Mouse (Mus musculus) hindbrain, embryonic 10.5 days (tissue): ENCODE measurements at regions not wholly inside any gene's neighbourhood (a gene's known extent, or its start where the extent isn't known, plus 50 kb on each side); places are given as distances from the start of the nearest gene placed in this dataset.
"Not testable (repeated sequence)": the region's sequence is repeated elsewhere in the genome, so short reads cannot be mapped to it uniquely, and the experiment has no call there.

Experiments used
- DNase-seq: peaks from one replicate; pipeline ENCODE4 v3.0.0-alpha.2; 2017; ENCODE audit warnings: low spot score
- H3K27ac ChIP-seq: fragments of 300-500 bp; sonication (generic); 2 replicates; pipeline ENCODE4 v1.5.1; 2016; ENCODE audit warnings: mild to moderate bottlenecking, moderate library complexity
- H3K27me3 ChIP-seq: fragments of 300-500 bp; sonication (generic); 2 replicates; pipeline ENCODE4 v1.6.1; 2016; ENCODE audit warnings: mild to moderate bottlenecking; ENCODE audit not compliant: poor library complexity, insufficient read depth, severe bottlenecking
- H3K36me3 ChIP-seq: fragments of 300-500 bp; sonication (generic); 2 replicates; pipeline ENCODE4 v1.6.1; 2016; ENCODE audit warnings: mild to moderate bottlenecking, moderate library complexity
- H3K4me1 ChIP-seq: fragments of 300-500 bp; sonication (generic); replicated peaks from 2 replicates; pipeline ENCODE4 v1.6.1; 2016; ENCODE audit warnings: mild to moderate bottlenecking
- H3K4me3 ChIP-seq: fragments of 300-500 bp; sonication (generic); 2 replicates; pipeline ENCODE4 v1.5.1; 2016; ENCODE audit warnings: mild to moderate bottlenecking, moderate library complexity
- H3K9me3 ChIP-seq: fragments of 300-500 bp; sonication (generic); 2 replicates; pipeline ENCODE4 v1.6.1; 2016; ENCODE audit warnings: mild to moderate bottlenecking, moderate library complexity
- WGBS: fragments of 180-500 bp; shearing (Covaris S2); methylation state at CpG from one replicate; pipeline ENCODE4 v1.1.7; 2016; 5-methylcytosine and 5-hydroxymethylcytosine counted together

- Histone ChIP-seq H3K9me3 (no peaks in the 10 kb centered on the region), H3K27me3 (no peaks in the 10 kb centered on the region), H3K36me3 (no peaks in the 10 kb centered on the region), H3K27ac (no peak overlapping the region), H3K4me3 (no peak overlapping the region), H3K4me1 (no peaks in the 10 kb centered on the region)
- no peak for DNase-seq
- WGBS = 86% methylated on average over 4 of the region's 4 CpGs
Measured at GRCm38 (mm10) chr1:35202551-35202950, 352.8 kb downstream of the Plekhb2 start.

GRCm38 (mm10) chr1:35206834-35207529 is 357.2 kb downstream of the Plekhb2 start:
- no peak overlapping the region for H3K4me3 ChIP-seq
- no peaks in the 10 kb centered on the region for H3K4me1 ChIP-seq
- H3K9me3 ChIP-seq = no peaks in the 10 kb centered on the region
- no peaks in the 10 kb centered on the region for H3K27me3 ChIP-seq
- H3K36me3 ChIP-seq = no peaks in the 10 kb centered on the region
- no peak overlapping the region for H3K27ac ChIP-seq
- no peak for DNase-seq
- 81% methylated on average over 11 of the region's 11 CpGs for WGBS

GRCm38 (mm10) chr1:35212111-35212891 is 362.5 kb downstream of the Plekhb2 start:
- no peak overlapping the region for H3K4me3 ChIP-seq
- no peak for DNase-seq
- H3K4me1 ChIP-seq = no peaks in the 10 kb centered on the region
- WGBS = 86% methylated on average over 13 of the region's 13 CpGs
- H3K36me3 ChIP-seq = no peaks in the 10 kb centered on the region
- no peaks in the 10 kb centered on the region for H3K9me3 ChIP-seq
- H3K27me3 ChIP-seq = no peaks in the 10 kb centered on the region
- H3K27ac ChIP-seq = no peak overlapping the region

GRCm38 (mm10) chr1:35213875-35214274 is 364.1 kb downstream of the Plekhb2 start:
- no peak for DNase-seq
- Histone ChIP-seq H3K27me3 (no peaks in the 10 kb centered on the region), H3K4me3 (no peak overlapping the region), H3K4me1 (no peaks in the 10 kb centered on the region), H3K36me3 (no peaks in the 10 kb centered on the region), H3K27ac (no peak overlapping the region), H3K9me3 (no peaks in the 10 kb centered on the region)
- WGBS = 82% methylated on average over 10 of the region's 10 CpGs

- Histone ChIP-seq H3K9me3 (no peaks in the 10 kb centered on the region), H3K36me3 (no peaks in the 10 kb centered on the region), H3K27me3 (no peaks in the 10 kb centered on the region), H3K4me1 (no peaks in the 10 kb centered on the region), H3K27ac (no peak overlapping the region), H3K4me3 (no peak overlapping the region)
- WGBS = 93% methylated on average over 8 of the region's 8 CpGs
- no peak for DNase-seq
Measured at GRCm38 (mm10) chr1:35216411-35216810, 366.6 kb downstream of the Plekhb2 start.

- not testable (repeated sequence) for H3K9me3 ChIP-seq, H3K27me3 ChIP-seq, H3K36me3 ChIP-seq, H3K4me1 ChIP-seq, DNase-seq, H3K27ac ChIP-seq, H3K4me3 ChIP-seq
- 87% methylated on average over 6 of the region's 6 CpGs for WGBS
Measured at GRCm38 (mm10) chr1:35220215-35220614, 370.4 kb downstream of the Plekhb2 start.

GRCm38 (mm10) chr1:35220751-35221150 is 371.0 kb downstream of the Plekhb2 start:
- H3K36me3 ChIP-seq = no peaks in the 10 kb centered on the region
- DNase-seq = no peak
- no peaks in the 10 kb centered on the region for H3K9me3 ChIP-seq
- no peak overlapping the region for H3K27ac ChIP-seq
- H3K4me3 ChIP-seq = no peak overlapping the region
- no peaks in the 10 kb centered on the region for H3K4me1 ChIP-seq
- WGBS = 82% methylated on average over 9 of the region's 9 CpGs
- H3K27me3 ChIP-seq = no peaks in the 10 kb centered on the region

- Histone ChIP-seq H3K27me3 (no peaks in the 10 kb centered on the region), H3K36me3 (no peaks in the 10 kb centered on the region), H3K9me3 (no peaks in the 10 kb centered on the region), H3K4me3 (no peak overlapping the region), H3K27ac (no peak overlapping the region), H3K4me1 (no peaks in the 10 kb centered on the region)
- WGBS = 38% methylated on average over 2 of the region's 2 CpGs
- no peak for DNase-seq
Measured at GRCm38 (mm10) chr1:35232592-35232991, 382.8 kb downstream of the Plekhb2 start.

- no peak overlapping the region for H3K27ac ChIP-seq
- peaks cover 6% of the 10 kb centered on the region for H3K4me1 ChIP-seq
- H3K36me3 ChIP-seq = no peaks in the 10 kb centered on the region
- DNase-seq = no peak
- H3K4me3 ChIP-seq = no peak overlapping the region
- no peaks in the 10 kb centered on the region for H3K9me3 ChIP-seq
- H3K27me3 ChIP-seq = no peaks in the 10 kb centered on the region
Measured at GRCm38 (mm10) chr1:35238139-35238538, 388.4 kb downstream of the Plekhb2 start.

GRCm38 (mm10) chr1:35242849-35243248 is 393.1 kb downstream of the Plekhb2 start:
- WGBS = 74% methylated on average over 6 of the region's 6 CpGs
- Histone ChIP-seq H3K4me1 (peaks cover 8% of the 10 kb centered on the region), H3K4me3 (no peak overlapping the region), H3K36me3 (no peaks in the 10 kb centered on the region), H3K27ac (peak overlapping the region; percentile 31; the same call in 1 of the 2 replicates), H3K9me3 (no peaks in the 10 kb centered on the region), H3K27me3 (no peaks in the 10 kb centered on the region)
- DNase-seq = no peak

- H3K27me3 ChIP-seq = no peaks in the 10 kb centered on the region
- no peaks in the 10 kb centered on the region for H3K9me3 ChIP-seq
- 69% methylated on average over 6 of the region's 6 CpGs for WGBS
- DNase-seq = no peak
- H3K4me1 ChIP-seq = peaks cover 8% of the 10 kb centered on the region
- no peak overlapping the region for H3K27ac ChIP-seq
- H3K4me3 ChIP-seq = no peak overlapping the region
- H3K36me3 ChIP-seq = no peaks in the 10 kb centered on the region
Measured at GRCm38 (mm10) chr1:35243339-35243738, 393.6 kb downstream of the Plekhb2 start.

GRCm38 (mm10) chr1:35265125-35265524 is 415.3 kb downstream of the Plekhb2 start:
- Histone ChIP-seq H3K4me3 (no peak overlapping the region), H3K4me1 (0 out of 2 replicates have a peak, but pooled peaks cover 4% of the 10 kb centered on the region), H3K27me3 (no peaks in the 10 kb centered on the region), H3K36me3 (no peaks in the 10 kb centered on the region), H3K9me3 (no peaks in the 10 kb centered on the region), H3K27ac (0 out of 2 replicates have a peak overlapping the region, but pooled peaks have one; percentile 16)
- no peak for DNase-seq
- WGBS = 94% methylated on average over 1 of the region's 1 CpGs

GRCm38 (mm10) chr1:35266626-35267025 is 416.9 kb downstream of the Plekhb2 start:
- Histone ChIP-seq H3K27me3 (no peaks in the 10 kb centered on the region), H3K9me3 (no peaks in the 10 kb centered on the region), H3K27ac (no peak overlapping the region), H3K36me3 (no peaks in the 10 kb centered on the region), H3K4me3 (no peak overlapping the region), H3K4me1 (0 out of 2 replicates have a peak, but pooled peaks cover 4% of the 10 kb centered on the region)
- WGBS = 57% methylated on average over 7 of the region's 7 CpGs
- DNase-seq = no peak
